Mouse (Mus musculus): ENCODE data around the gene Trp53bp2. TPM values are rescaled to one million over a fixed set of nuclear protein-coding genes. Genes with fewer than 3 reads are reported as not detected.

Gene Trp53bp2
- polyA plus RNA-seq, 1 experiment from 2014 or later = 26.9 TPM

GRCm38 (mm10) chr1:182439546-182440222 lies 30.7 kb downstream of the Trp53bp2 start:
- DNase-seq (ENCODE audit: low spot score) = no peak
- WGBS = 64% methylated on average over 5 of the region's 5 CpGs
- Histone ChIP-seq H3K36me3 (ENCODE audit: control insufficient read depth, insufficient read depth, low read length) (peaks cover 81% of the 10 kb centered on the region), H3K4me2 (ENCODE audit: low read length) (no peak overlapping the region), H3K9me3 (ENCODE audit: control insufficient read depth, low read length) (no peaks in the 10 kb centered on the region), H3K4me1 (replicated peaks; ENCODE audit: control insufficient read depth, insufficient read depth, low read length) (no peaks in the 10 kb centered on the region), H3K27ac (ENCODE audit: low read depth) (no peak overlapping the region), H3K27me3 (replicated peaks; ENCODE audit: control insufficient read depth, insufficient read depth, low read length) (no peaks in the 10 kb centered on the region), H3K4me3 (ENCODE audit: low read depth, low read length) (no peak overlapping the region), H3K9ac (ENCODE audit: low read length) (no peak overlapping the region)
- ATAC-seq (replicated peaks; ENCODE audit: low FRiP score, low TSS enrichment, low read depth) = no peak; the same call in 1 of the 2 replicates

GRCm38 (mm10) chr1:182441791-182442473 lies 33.0 kb downstream of the Trp53bp2 start:
- H3K27ac ChIP-seq (ENCODE audit: low read depth) = no peak overlapping the region
- ATAC-seq (replicated peaks; ENCODE audit: low FRiP score, low TSS enrichment, low read depth) = no peak
- H3K4me1 ChIP-seq (replicated peaks; ENCODE audit: control insufficient read depth, insufficient read depth, low read length) = no peaks in the 10 kb centered on the region
- H3K9me3 ChIP-seq (ENCODE audit: control insufficient read depth, low read length) = no peaks in the 10 kb centered on the region
- no peak for DNase-seq (ENCODE audit: low spot score)
- peaks cover 82% of the 10 kb centered on the region for H3K36me3 ChIP-seq (ENCODE audit: control insufficient read depth, insufficient read depth, low read length)
- H3K4me3 ChIP-seq (ENCODE audit: low read depth, low read length) = no peak overlapping the region
- 89% methylated on average over 18 of the region's 18 CpGs for WGBS
- no peaks in the 10 kb centered on the region for H3K27me3 ChIP-seq (replicated peaks; ENCODE audit: control insufficient read depth, insufficient read depth, low read length)
- no peak overlapping the region for H3K4me2 ChIP-seq (ENCODE audit: low read length)
- no peak overlapping the region for H3K9ac ChIP-seq (ENCODE audit: low read length)

- DNase-seq (ENCODE audit: low spot score) = no peak
- Histone ChIP-seq H3K4me1 (replicated peaks; ENCODE audit: control insufficient read depth, insufficient read depth, low read length) (no peaks in the 10 kb centered on the region), H3K4me3 (ENCODE audit: low read depth, low read length) (no peak overlapping the region), H3K9me3 (ENCODE audit: control insufficient read depth, low read length) (no peaks in the 10 kb centered on the region), H3K9ac (ENCODE audit: low read length) (no peak overlapping the region), H3K27me3 (replicated peaks; ENCODE audit: control insufficient read depth, insufficient read depth, low read length) (no peaks in the 10 kb centered on the region), H3K27ac (ENCODE audit: low read depth) (no peak overlapping the region), H3K36me3 (ENCODE audit: control insufficient read depth, insufficient read depth, low read length) (peaks cover 87% of the 10 kb centered on the region), H3K4me2 (ENCODE audit: low read length) (no peak overlapping the region)
- 85% methylated on average over 2 of the region's 2 CpGs for WGBS
- no peak for ATAC-seq (replicated peaks; ENCODE audit: low FRiP score, low TSS enrichment, low read depth)
Observed at GRCm38 (mm10) chr1:182444116-182444515, 35.1 kb downstream of the Trp53bp2 start.

GRCm38 (mm10) chr1:182448276-182449035 lies 39.5 kb downstream of the Trp53bp2 start:
- H3K36me3 ChIP-seq (ENCODE audit: control insufficient read depth, insufficient read depth, low read length) = peaks cover 80% of the 10 kb centered on the region

GRCm38 (mm10) chr1:182452473-182452872 lies 43.5 kb downstream of the Trp53bp2 start:
- H3K27ac ChIP-seq (ENCODE audit: low read depth) = no peak overlapping the region
- no peaks in the 10 kb centered on the region for H3K4me1 ChIP-seq (replicated peaks; ENCODE audit: control insufficient read depth, insufficient read depth, low read length)
- ATAC-seq (replicated peaks; ENCODE audit: low FRiP score, low TSS enrichment, low read depth) (no peak), DNase-seq (ENCODE audit: low spot score) (no peak)
- peaks cover 78% of the 10 kb centered on the region for H3K36me3 ChIP-seq (ENCODE audit: control insufficient read depth, insufficient read depth, low read length)
- no peaks in the 10 kb centered on the region for H3K9me3 ChIP-seq (ENCODE audit: control insufficient read depth, low read length)
- no peak overlapping the region for H3K9ac ChIP-seq (ENCODE audit: low read length)
- H3K4me3 ChIP-seq (ENCODE audit: low read depth, low read length) = no peak overlapping the region
- no peak overlapping the region for H3K4me2 ChIP-seq (ENCODE audit: low read length)
- H3K27me3 ChIP-seq (replicated peaks; ENCODE audit: control insufficient read depth, insufficient read depth, low read length) = no peaks in the 10 kb centered on the region
- 83% methylated on average over 4 of the region's 4 CpGs for WGBS

More at GRCm38 (mm10) chr1:182448276-182449035, 39.5 kb downstream of the Trp53bp2 start:
- Histone ChIP-seq H3K4me1 (replicated peaks; ENCODE audit: control insufficient read depth, insufficient read depth, low read length) (no peaks in the 10 kb centered on the region), H3K9ac (ENCODE audit: low read length) (no peak overlapping the region), H3K9me3 (ENCODE audit: control insufficient read depth, low read length) (no peaks in the 10 kb centered on the region), H3K4me3 (ENCODE audit: low read depth, low read length) (no peak overlapping the region), H3K27me3 (replicated peaks; ENCODE audit: control insufficient read depth, insufficient read depth, low read length) (no peaks in the 10 kb centered on the region), H3K4me2 (ENCODE audit: low read length) (no peak overlapping the region), H3K27ac (ENCODE audit: low read depth) (no peak overlapping the region)
- WGBS = 95% methylated on average over 14 of the region's 14 CpGs
- no peak for ATAC-seq (replicated peaks; ENCODE audit: low FRiP score, low TSS enrichment, low read depth)
- no peak for DNase-seq (ENCODE audit: low spot score)

- no peak for DNase-seq (ENCODE audit: low spot score)
- Histone ChIP-seq H3K9ac (ENCODE audit: low read length) (no peak overlapping the region), H3K4me2 (ENCODE audit: low read length) (no peak overlapping the region), H3K27ac (ENCODE audit: low read depth) (no peak overlapping the region), H3K9me3 (ENCODE audit: control insufficient read depth, low read length) (no peaks in the 10 kb centered on the region), H3K4me1 (replicated peaks; ENCODE audit: control insufficient read depth, insufficient read depth, low read length) (peaks cover 2% of the 10 kb centered on the region; the same call in 1 of the 2 replicates), H3K4me3 (ENCODE audit: low read depth, low read length) (no peak overlapping the region), H3K36me3 (ENCODE audit: control insufficient read depth, insufficient read depth, low read length) (peaks cover 71% of the 10 kb centered on the region), H3K27me3 (replicated peaks; ENCODE audit: control insufficient read depth, insufficient read depth, low read length) (no peaks in the 10 kb centered on the region)
- 85% methylated on average over 2 of the region's 2 CpGs for WGBS
- ATAC-seq (replicated peaks; ENCODE audit: low FRiP score, low TSS enrichment, low read depth) = no peak
Observed at GRCm38 (mm10) chr1:182455080-182455479, 46.1 kb downstream of the Trp53bp2 start.

- Histone ChIP-seq H3K4me1 (replicated peaks; ENCODE audit: control insufficient read depth, insufficient read depth, low read length) (peaks cover 21% of the 10 kb centered on the region), H3K9ac (ENCODE audit: low read length) (no peak overlapping the region), H3K9me3 (ENCODE audit: control insufficient read depth, low read length) (no peaks in the 10 kb centered on the region), H3K4me3 (ENCODE audit: low read depth, low read length) (no peak overlapping the region), H3K4me2 (ENCODE audit: low read length) (no peak overlapping the region), H3K27ac (ENCODE audit: low read depth) (no peak overlapping the region), H3K36me3 (ENCODE audit: control insufficient read depth, insufficient read depth, low read length) (peaks cover 59% of the 10 kb centered on the region), H3K27me3 (replicated peaks; ENCODE audit: control insufficient read depth, insufficient read depth, low read length) (no peaks in the 10 kb centered on the region)
- no peak for DNase-seq (ENCODE audit: low spot score)
- 79% methylated on average over 19 of the region's 19 CpGs for WGBS
- no peak for ATAC-seq (replicated peaks; ENCODE audit: low FRiP score, low TSS enrichment, low read depth)
Observed at GRCm38 (mm10) chr1:182458556-182458955, 49.6 kb downstream of the Trp53bp2 start.

GRCm38 (mm10) chr1:182459436-182459835 lies 50.5 kb downstream of the Trp53bp2 start:
- DNase-seq (ENCODE audit: low spot score) (no peak), ATAC-seq (replicated peaks; ENCODE audit: low FRiP score, low TSS enrichment, low read depth) (no peak)
- Histone ChIP-seq H3K4me1 (replicated peaks; ENCODE audit: control insufficient read depth, insufficient read depth, low read length) (peaks cover 21% of the 10 kb centered on the region), H3K27me3 (replicated peaks; ENCODE audit: control insufficient read depth, insufficient read depth, low read length) (no peaks in the 10 kb centered on the region), H3K4me3 (ENCODE audit: low read depth, low read length) (no peak overlapping the region), H3K9ac (ENCODE audit: low read length) (no peak overlapping the region), H3K9me3 (ENCODE audit: control insufficient read depth, low read length) (no peaks in the 10 kb centered on the region), H3K27ac (ENCODE audit: low read depth) (no peak overlapping the region), H3K36me3 (ENCODE audit: control insufficient read depth, insufficient read depth, low read length) (peaks cover 52% of the 10 kb centered on the region), H3K4me2 (ENCODE audit: low read length) (no peak overlapping the region)
- 76% methylated on average over 8 of the region's 8 CpGs for WGBS
